ENCODE assay signal across 26 mouse cellular contexts in the genomic region with DNA sequence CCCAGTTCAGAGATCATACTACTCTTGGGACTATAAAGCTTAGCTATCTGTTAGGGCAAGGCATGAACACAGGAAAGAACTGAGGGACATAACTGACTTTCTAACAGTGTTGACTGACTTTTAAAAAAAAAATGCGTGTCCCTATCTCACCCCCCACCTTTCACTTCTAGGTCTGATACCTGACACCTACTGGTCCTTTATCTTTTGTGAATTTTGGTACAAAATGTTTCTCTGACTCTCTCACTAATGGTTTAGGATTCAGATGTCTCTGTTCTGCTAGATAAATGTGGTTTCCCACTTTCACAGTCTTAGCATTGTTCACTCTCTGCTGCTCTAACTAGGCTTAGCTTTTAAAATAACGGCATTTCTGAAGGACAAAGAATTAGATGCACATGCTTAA. TPM values are rescaled to one million over a fixed set of nuclear protein-coding genes. Genes with fewer than 3 reads are reported as not detected.
DNase-seq lines count a peak whose midpoint lies in the region; ATAC-seq and TF ChIP-seq lines count a peak whose summit lies in the region.
"Had no signal": no experiment of that assay in that cellular context is flagged by ENCODE, and none has a peak within 500 bp of the region (broad histone marks: within the 10 kb centered on the region; RNA-seq: fewer than 3 reads in every experiment).

No protein-coding gene starts in this region.

- intact Hi-C loops in gastrocnemius, postnatal 14 days (cut with DNase I; ENCODE audit: low total_unique reads): no loop called here

- H3K9me3 ChIP-seq in liver, embryonic 11.5 days (ENCODE audit: control insufficient read depth, low read length): peaks cover 2% of the 10 kb centered on the region; the same call in 1 of the 2 replicates
- H3K9me3 ChIP-seq in liver, postnatal 0 days (ENCODE audit: low read length): no peaks in the 10 kb centered on the region
- H3K9me3 ChIP-seq: forebrain, embryonic 10.5 days; forebrain, embryonic 13.5 days; heart, embryonic 12.5 days; heart, embryonic 15.5 days; hindbrain, embryonic 10.5 days; hindbrain, embryonic 13.5 days had no signal

- no peak overlapping the region for H3K9ac ChIP-seq in liver, embryonic 11.5 days (ENCODE audit: low read depth, low read length)
- no peak overlapping the region for H3K9ac ChIP-seq in liver, postnatal 0 days (replicated peaks)
- H3K9ac ChIP-seq: forebrain, embryonic 13.5 days; heart, embryonic 12.5 days; heart, embryonic 15.5 days; hindbrain, embryonic 13.5 days had no signal

- WGBS in liver, embryonic 11.5 days: 58% methylated on average over 2 of the region's 2 CpGs
- 41% methylated on average over 2 of the region's 2 CpGs for WGBS in liver, postnatal 0 days (ENCODE audit: insufficient replicate concordance)

- no peaks in the 10 kb centered on the region for H3K27me3 ChIP-seq in liver, embryonic 11.5 days (replicated peaks; ENCODE audit: control insufficient read depth, insufficient read depth, low read length)
- H3K27me3 ChIP-seq in liver, postnatal 0 days (ENCODE audit: insufficient read depth, low read length): no peaks in the 10 kb centered on the region
- H3K27me3 ChIP-seq: forebrain, embryonic 13.5 days; heart, embryonic 12.5 days; heart, embryonic 15.5 days; hindbrain, embryonic 13.5 days had no signal

- TF ChIP-seq CTCF in liver, postnatal 0 days (IDR thresholded peaks at IDR 0.05; ENCODE audit: low read depth): no peak

- no peak overlapping the region for H3K4me3 ChIP-seq in liver, embryonic 11.5 days (ENCODE audit: low read depth, low read length)
- H3K4me3 ChIP-seq in liver, postnatal 0 days (ENCODE audit: low read depth, low read length): no peak overlapping the region
- H3K4me3 ChIP-seq: forebrain, embryonic 10.5 days; forebrain, embryonic 13.5 days; heart, embryonic 12.5 days; heart, embryonic 15.5 days; hindbrain, embryonic 10.5 days; hindbrain, embryonic 13.5 days had no signal

- H3K4me1 ChIP-seq in liver, embryonic 11.5 days (replicated peaks; ENCODE audit: control insufficient read depth, insufficient read depth, low read length): peaks cover 5% of the 10 kb centered on the region
- H3K4me1 ChIP-seq in liver, postnatal 0 days (ENCODE audit: insufficient read depth): no peaks in the 10 kb centered on the region
- H3K4me1 ChIP-seq: forebrain, embryonic 13.5 days; heart, embryonic 12.5 days; heart, embryonic 15.5 days; hindbrain, embryonic 10.5 days; hindbrain, embryonic 13.5 days had no signal

- no peak overlapping the region for H3K4me2 ChIP-seq in liver, embryonic 11.5 days
- no peak overlapping the region for H3K4me2 ChIP-seq in liver, postnatal 0 days (ENCODE audit: low read depth, low read length)
- H3K4me2 ChIP-seq: forebrain, embryonic 13.5 days; heart, embryonic 12.5 days; heart, embryonic 15.5 days; hindbrain, embryonic 13.5 days had no signal

- no peaks in the 10 kb centered on the region for H3K36me3 ChIP-seq in liver, embryonic 11.5 days (ENCODE audit: control insufficient read depth, insufficient read depth, low read length)
- no peaks in the 10 kb centered on the region for H3K36me3 ChIP-seq in liver, postnatal 0 days (replicated peaks; ENCODE audit: insufficient read depth, low read length)
- H3K36me3 ChIP-seq: forebrain, embryonic 10.5 days; heart, embryonic 12.5 days; heart, embryonic 15.5 days; hindbrain, embryonic 10.5 days; hindbrain, embryonic 13.5 days had no signal

- ATAC-seq in liver, embryonic 11.5 days (replicated peaks; ENCODE audit: low FRiP score): peak; percentile 63
- ATAC-seq in common myeloid progenitor, adult 5-6 weeks (replicated peaks; ENCODE audit: low read depth, poor library complexity, severe bottlenecking): peak; percentile 26
- no peak for ATAC-seq in liver, postnatal 0 days
- ATAC-seq: forebrain, embryonic 13.5 days; forebrain, embryonic 16.5 days; hindbrain, embryonic 16.5 days had no signal

- no peak for DNase-seq in liver, embryonic 11.5 days (ENCODE audit: low spot score)
- DNase-seq in liver: no peak
- no peak for DNase-seq in liver, postnatal 0 days
- no peak for DNase-seq in neural tube, embryonic 10.5 days (ENCODE audit: extremely low spot score, low spot score)
- no peak for DNase-seq in testis, postnatal 14 days (ENCODE audit: low spot score)
- DNase-seq in gastrocnemius, postnatal 14 days: no peak
- DNase-seq: adrenal gland, adult 8-10 months; adrenal gland, postnatal 25 days; cerebellum, adult 11-12 months; cerebellum, adult 8-10 months; cerebellum, postnatal 10 days; cerebellum, postnatal 36 days; gastrocnemius, postnatal 25 days; heart, adult 18-20 months; heart, postnatal 10 days; heart, postnatal 36 days had no signal

- H3K27ac ChIP-seq in liver, embryonic 11.5 days (ENCODE audit: low read depth, low read length): no peak overlapping the region
- no peak overlapping the region for H3K27ac ChIP-seq in liver, postnatal 0 days (ENCODE audit: low read depth)
- H3K27ac ChIP-seq: forebrain, embryonic 10.5 days; forebrain, embryonic 13.5 days; heart, embryonic 15.5 days; hindbrain, embryonic 10.5 days; hindbrain, embryonic 13.5 days had no signal

- peak; percentile 84 for TF ChIP-seq EP300 in liver, postnatal 0 days (IDR thresholded peaks at IDR 0.05; ENCODE audit: low read depth)

RNA-seq across cellular contexts. Expression of gene Spa17, which starts 21.5 kb away (rescaled TPM):
- 3.9 and 4.9 TPM in 2 replicates for polyA plus RNA-seq in liver, embryonic 11.5 days (2014; fragmentation: Nextera tagmentation; extraction: Ambion mirVana)
- total RNA-seq in common myeloid progenitor, adult 5-6 weeks (2017): 5.9 and 15.3 TPM in 2 replicates
- polyA plus RNA-seq in liver, postnatal 0 days (2015; fragmentation: Nextera tagmentation; extraction: Ambion mirVana): 2.2 and 2.5 TPM in 2 replicates
- 1 to 10 TPM; 1.9 to 2.2 TPM for total RNA-seq in gastrocnemius, postnatal 14 days (2021)

RNA-seq across cellular contexts. Expression of gene Siae, which starts 36.5 kb away (rescaled TPM):
- polyA plus RNA-seq in liver, embryonic 11.5 days (2014; fragmentation: Nextera tagmentation; extraction: Ambion mirVana): 8.0 and 8.6 TPM in 2 replicates
- total RNA-seq in common myeloid progenitor, adult 5-6 weeks (2017): 11.8 and 12.2 TPM in 2 replicates
- polyA plus RNA-seq in liver, postnatal 0 days (2015; fragmentation: Nextera tagmentation; extraction: Ambion mirVana): 5.1 and 5.2 TPM in 2 replicates
- 1 to 10 TPM; 3.3 to 4.6 TPM for total RNA-seq in gastrocnemius, postnatal 14 days (2021)

RNA-seq across cellular contexts. Expression of gene Nrgn, which starts 39.3 kb away (rescaled TPM):
- polyA plus RNA-seq in liver, embryonic 11.5 days (2014; fragmentation: Nextera tagmentation; extraction: Ambion mirVana): 20.8 and 23.6 TPM in 2 replicates
- 17.1 and 36.8 TPM in 2 replicates for total RNA-seq in common myeloid progenitor, adult 5-6 weeks (2017)
- 7.4 and 9.3 TPM in 2 replicates for polyA plus RNA-seq in liver, postnatal 0 days (2015; fragmentation: Nextera tagmentation; extraction: Ambion mirVana)
- 1 to 10 TPM; 2.2 to 2.3 TPM for total RNA-seq in gastrocnemius, postnatal 14 days (2021)

RNA-seq across cellular contexts. Expression of gene Vsig2, which starts 53.0 kb away (rescaled TPM):
- 0.66 and 1.5 TPM in 2 replicates for polyA plus RNA-seq in liver, embryonic 11.5 days (2014; fragmentation: Nextera tagmentation; extraction: Ambion mirVana)
- total RNA-seq in common myeloid progenitor, adult 5-6 weeks (2017): 0.50 TPM in 1 of 2 replicates, not detected in the other
- polyA plus RNA-seq in liver, postnatal 0 days (2015; fragmentation: Nextera tagmentation; extraction: Ambion mirVana): 0.88 and 1.3 TPM in 2 replicates
- total RNA-seq in gastrocnemius, postnatal 14 days (2021): 1 to 10 TPM in 1 of 2 experiments, under 1 TPM in 1; 0.96 to 4.6 TPM
- polyA plus RNA-seq: embryonic facial prominence, embryonic 11.5 days had no signal
